Mouse (Mus musculus) hindbrain, embryonic 11.5 days (tissue): ENCODE measurements around the gene Kmt2b. TPM values are rescaled to one million over a fixed set of nuclear protein-coding genes. Genes with fewer than 3 reads are reported as not detected.

Experiments
- ATAC-seq: fragments of 200-750 bp; cut with Nextera tagmentation; 2 replicates; pipeline ENCODE4 v1.8.0; 2017; ENCODE audit warnings: mild to moderate bottlenecking, moderate TSS enrichment, moderate library complexity; ENCODE audit not compliant: low FRiP score
- DNase-seq: peaks from one replicate; pipeline ENCODE4 v3.0.0-alpha.2; 2015; ENCODE audit warnings: low spot score
- H3K27ac ChIP-seq: fragments of 300-500 bp; sonication (generic); 2 replicates; pipeline ENCODE4 v1.5.1; 2014; ENCODE audit warnings: mild to moderate bottlenecking, low read depth, low read length
- H3K27me3 ChIP-seq: fragments of 300-500 bp; sonication (generic); 2 replicates; pipeline ENCODE4 v1.6.1; 2014; ENCODE audit warnings: mild to moderate bottlenecking, low read length, moderate library complexity, mixed read lengths; ENCODE audit not compliant: control insufficient read depth, insufficient read depth
- H3K36me3 ChIP-seq: fragments of 300-500 bp; sonication (generic); 2 replicates; pipeline ENCODE4 v1.6.1; 2014; ENCODE audit warnings: mild to moderate bottlenecking, low read length, moderate library complexity, mixed read lengths; ENCODE audit not compliant: control insufficient read depth, insufficient read depth
- H3K4me1 ChIP-seq: fragments of 300-500 bp; sonication (generic); replicated peaks from 2 replicates; pipeline ENCODE4 v1.6.1; 2014; ENCODE audit warnings: low read length, mixed read lengths; ENCODE audit not compliant: control insufficient read depth, insufficient read depth
- H3K4me2 ChIP-seq: fragments of 300-500 bp; sonication (generic); replicated peaks from 2 replicates; pipeline ENCODE4 v1.6.1; 2014; ENCODE audit warnings: mild to moderate bottlenecking, low read depth, low read length
- H3K4me3 ChIP-seq: fragments of 300-500 bp; sonication (generic); 2 replicates; pipeline ENCODE4 v1.5.1; 2014; ENCODE audit warnings: low read depth, low read length
- H3K9ac ChIP-seq: fragments of 300-500 bp; sonication (generic); 2 replicates; pipeline ENCODE4 v1.6.1; 2014; ENCODE audit warnings: low read depth, low read length
- H3K9me3 ChIP-seq: fragments of 300-500 bp; sonication (generic); 2 replicates; pipeline ENCODE4 v1.6.1; 2016; ENCODE audit warnings: low read length; ENCODE audit not compliant: control insufficient read depth
- WGBS: fragments of 180-500 bp; shearing (Covaris S2); extraction: QIAGEN DNeasy Blood & Tissue Kit; methylation state at CpG from one replicate; pipeline ENCODE4 v1.1.7; 2014; 5-methylcytosine and 5-hydroxymethylcytosine counted together
- polyA plus RNA-seq: library from polyadenylated mRNA; unstranded; fragments of >200 nt; fragmentation: Nextera tagmentation; extraction: Ambion mirVana; gene quantifications from 2 replicates; pipeline ENCODE4 v1.2.1, GENCODE M21; 2014

Kmt2b gene
- polyA plus RNA-seq, 1 experiment from 2014 or later, result 13.2 TPM

DNA sequence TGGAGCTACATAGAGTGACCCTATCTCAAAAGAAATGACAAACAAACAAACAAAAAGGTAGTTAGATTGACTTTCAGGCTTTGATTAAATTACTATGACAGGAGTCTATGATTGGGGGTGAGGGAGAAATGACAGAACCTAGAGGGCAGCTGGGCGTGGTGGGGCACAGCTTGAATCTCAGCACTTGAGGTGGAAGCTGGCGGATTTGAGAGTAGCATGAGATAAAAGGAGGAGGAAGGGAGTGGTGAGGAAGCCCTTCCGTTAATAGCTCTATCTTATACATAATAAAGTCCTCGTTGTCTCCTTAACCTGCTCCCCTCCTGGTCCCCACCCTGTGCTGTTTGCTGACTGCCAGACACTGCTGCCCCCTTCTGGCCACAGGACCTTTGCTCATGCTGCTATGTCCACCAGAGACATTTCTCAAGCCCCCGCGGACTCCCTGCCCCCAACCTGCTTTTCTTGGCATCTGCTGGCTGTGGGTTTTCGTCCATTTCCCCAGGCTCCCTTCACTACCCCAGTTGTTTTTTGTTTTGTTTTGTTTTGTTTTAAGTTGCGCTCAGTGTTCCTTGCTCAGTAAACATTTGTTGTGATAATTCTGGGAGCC lies 19.3 kb upstream of the Kmt2b start:
- Histone ChIP-seq H3K9me3 (no peaks in the 10 kb centered on the region), H3K36me3 (no peaks in the 10 kb centered on the region), H3K4me1 (no peaks in the 10 kb centered on the region), H3K4me3 (no peak overlapping the region), H3K27ac (no peak overlapping the region), H3K4me2 (no peak overlapping the region), H3K9ac (no peak overlapping the region), H3K27me3 (no peaks in the 10 kb centered on the region)
- DNase-seq (peak; percentile 70), ATAC-seq (no peak)
- 26% methylated on average over 8 of the region's 8 CpGs for WGBS

DNA sequence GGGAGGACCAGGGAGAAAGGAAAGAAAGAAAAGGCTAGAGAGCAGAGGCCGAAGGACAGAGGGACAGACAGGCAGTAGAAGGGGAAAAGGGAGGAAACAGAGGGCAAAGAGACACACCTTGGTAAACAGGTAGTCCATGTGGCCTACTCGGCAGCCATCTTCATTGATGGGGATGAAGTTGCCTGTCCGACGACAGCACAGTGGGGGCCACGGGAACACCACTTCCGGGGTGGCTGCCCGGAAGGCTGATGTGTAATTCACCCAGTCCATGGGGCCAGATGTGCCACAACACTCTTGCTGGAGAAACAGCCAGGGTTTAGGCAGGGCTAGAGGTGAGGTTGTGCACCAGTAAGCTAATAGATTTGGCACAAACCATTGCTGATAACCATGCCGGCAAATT lies 16.4 kb upstream of the Kmt2b start:
- H3K36me3 ChIP-seq, result no peaks in the 10 kb centered on the region
- no peaks in the 10 kb centered on the region for H3K9me3 ChIP-seq
- no peak overlapping the region for H3K4me3 ChIP-seq
- ATAC-seq, result no peak
- no peaks in the 10 kb centered on the region for H3K27me3 ChIP-seq
- H3K27ac ChIP-seq, result no peak overlapping the region
- H3K4me2 ChIP-seq, result no peak overlapping the region
- no peak for DNase-seq
- no peak overlapping the region for H3K9ac ChIP-seq
- H3K4me1 ChIP-seq, result no peaks in the 10 kb centered on the region
- 83% methylated on average over 8 of the region's 8 CpGs for WGBS

DNA sequence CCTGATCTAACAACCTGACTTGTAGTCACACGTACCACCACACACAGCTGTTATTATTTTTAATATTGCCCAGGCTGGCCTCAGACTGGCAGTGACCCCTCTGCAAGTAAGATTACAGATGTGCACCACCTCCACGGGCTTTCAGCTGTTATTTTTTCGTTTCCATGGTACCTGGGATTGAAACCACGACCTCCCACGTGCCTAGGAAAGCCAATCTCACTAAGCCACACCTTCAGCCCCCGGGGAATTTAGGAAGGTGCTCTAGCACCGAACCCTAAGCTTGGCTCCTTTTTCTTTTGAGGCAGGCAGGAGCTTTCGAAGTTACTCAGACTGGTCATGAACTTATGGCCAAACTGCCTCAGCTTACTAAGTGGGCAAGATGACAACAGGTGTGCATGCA lies 15.9 kb upstream of the Kmt2b start:
- no peak for ATAC-seq
- no peaks in the 10 kb centered on the region for H3K9me3 ChIP-seq
- no peak for DNase-seq
- H3K27me3 ChIP-seq, result no peaks in the 10 kb centered on the region
- no peak overlapping the region for H3K27ac ChIP-seq
- no peak overlapping the region for H3K4me3 ChIP-seq
- no peaks in the 10 kb centered on the region for H3K36me3 ChIP-seq
- no peaks in the 10 kb centered on the region for H3K4me1 ChIP-seq
- H3K9ac ChIP-seq, result no peak overlapping the region
- WGBS, result 65% methylated on average over 8 of the region's 8 CpGs
- no peak overlapping the region for H3K4me2 ChIP-seq

DNA sequence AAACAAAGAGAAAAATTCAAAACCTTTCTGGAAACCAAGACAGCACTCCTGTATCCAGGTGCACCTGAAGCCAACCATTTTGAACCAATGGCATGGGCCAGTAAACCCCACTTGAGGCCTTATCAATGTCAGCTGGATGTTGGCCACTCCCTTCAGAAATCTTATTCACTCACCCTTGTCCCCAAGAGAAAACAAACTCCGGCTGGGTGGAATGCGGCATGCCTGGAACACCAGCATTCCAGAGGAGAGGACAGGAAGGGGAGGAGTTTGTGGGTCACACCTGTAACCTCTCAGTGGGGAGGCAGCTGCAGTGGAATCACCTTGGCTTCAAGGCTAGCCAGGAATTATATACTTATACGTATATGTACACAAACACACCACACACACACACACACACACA lies 14.1 kb upstream of the Kmt2b start:
- H3K9me3 ChIP-seq, result no peaks in the 10 kb centered on the region
- H3K36me3 ChIP-seq, result no peaks in the 10 kb centered on the region
- no peak overlapping the region for H3K9ac ChIP-seq
- H3K27ac ChIP-seq, result no peak overlapping the region
- no peak for DNase-seq
- WGBS, result 62% methylated on average over 3 of the region's 3 CpGs
- no peak overlapping the region for H3K4me2 ChIP-seq
- H3K4me3 ChIP-seq, result no peak overlapping the region
- ATAC-seq, result no peak
- no peaks in the 10 kb centered on the region for H3K4me1 ChIP-seq
- H3K27me3 ChIP-seq, result no peaks in the 10 kb centered on the region

DNA sequence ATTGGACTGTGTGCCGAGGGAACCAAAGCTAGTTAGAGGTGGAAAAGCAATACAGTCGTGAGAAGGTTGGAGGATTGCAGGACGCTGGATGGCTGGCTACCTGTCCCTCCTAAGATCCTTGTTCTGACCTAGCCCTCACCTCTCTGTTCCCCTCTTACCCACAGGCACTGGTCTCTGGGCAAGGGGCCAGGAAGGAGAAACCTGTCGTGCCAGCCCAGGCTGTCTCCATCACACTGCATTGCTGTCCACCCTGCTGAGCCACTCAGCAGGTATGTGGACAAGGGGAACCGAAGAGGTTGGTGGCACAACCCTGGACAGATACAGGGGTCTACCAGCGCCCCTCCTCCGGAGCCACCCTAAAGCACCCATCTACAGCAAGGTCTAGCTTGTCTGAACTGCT lies 12.1 kb upstream of the Kmt2b start:
- Histone ChIP-seq H3K4me1 (no peaks in the 10 kb centered on the region), H3K27me3 (no peaks in the 10 kb centered on the region), H3K9me3 (no peaks in the 10 kb centered on the region), H3K36me3 (no peaks in the 10 kb centered on the region), H3K27ac (no peak overlapping the region), H3K4me2 (no peak overlapping the region), H3K4me3 (no peak overlapping the region), H3K9ac (no peak overlapping the region)
- ATAC-seq, result no peak
- DNase-seq, result no peak
- WGBS, result 79% methylated on average over 7 of the region's 7 CpGs

DNA sequence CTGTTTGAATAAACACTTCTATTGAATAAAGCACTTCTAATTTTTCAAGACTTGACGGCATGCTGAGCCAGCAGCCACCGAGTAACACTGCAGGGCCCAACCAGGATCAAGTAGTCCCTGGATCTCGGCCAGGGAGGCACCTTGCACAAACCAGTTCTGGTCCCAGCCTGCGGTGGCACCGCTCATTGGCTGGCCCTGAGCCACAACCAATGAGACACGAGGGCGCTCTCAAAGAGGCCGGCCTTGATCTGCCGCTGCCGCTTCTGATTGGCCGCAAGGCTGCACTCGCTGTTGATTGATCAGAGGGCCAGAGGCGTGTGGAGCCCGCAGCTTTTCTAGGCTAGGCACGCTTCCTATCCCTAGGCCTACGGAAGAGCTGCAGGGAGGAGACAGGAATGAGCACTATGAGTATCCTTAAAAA lies 11.4 kb upstream of the Kmt2b start:
- H3K4me2 ChIP-seq, result peak overlapping the region; percentile 6
- H3K4me1 ChIP-seq, result no peaks in the 10 kb centered on the region
- H3K36me3 ChIP-seq, result no peaks in the 10 kb centered on the region
- H3K9me3 ChIP-seq, result no peaks in the 10 kb centered on the region
- no peak overlapping the region for H3K27ac ChIP-seq
- DNase-seq (peak; percentile 84), ATAC-seq (peak; percentile 99)
- no peaks in the 10 kb centered on the region for H3K27me3 ChIP-seq
- WGBS, result 4% methylated on average over 16 of the region's 16 CpGs
- no peak overlapping the region for H3K4me3 ChIP-seq
- H3K9ac ChIP-seq, result no peak overlapping the region

DNA sequence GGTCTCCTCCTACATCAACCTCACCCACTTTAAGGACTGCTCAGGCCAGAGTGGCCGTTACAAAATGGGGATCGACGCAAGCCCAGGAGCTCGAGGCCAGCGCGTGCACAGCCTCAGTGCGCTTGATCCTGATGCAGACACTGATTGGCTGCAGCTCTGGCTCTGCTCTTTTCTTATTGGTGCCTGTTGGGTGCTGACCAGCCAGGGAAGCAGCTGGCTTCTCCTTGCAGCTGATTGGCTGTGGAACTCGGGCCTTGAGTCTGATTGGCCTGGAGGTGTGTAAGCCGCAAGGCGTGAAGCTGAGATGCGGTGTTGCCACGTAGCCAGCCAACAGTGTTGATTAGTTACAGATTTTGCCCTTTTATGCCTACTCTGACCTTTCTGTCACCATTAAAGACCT lies 10.3 kb upstream of the Kmt2b start, which contains the start of gene Zbtb32:
TSS of gene Zbtb32 (minus strand) at position 124 of the 400 bp plus-strand sequence.
- no peak within 1 kb of the TSS for H3K27ac ChIP-seq
- 95% methylated on average over 12 of the region's 12 CpGs for WGBS
- no peak for ATAC-seq
- H3K36me3 ChIP-seq, result no peaks in the 10 kb centered on the region
- no peak within 1 kb of the TSS for H3K4me3 ChIP-seq
- no peaks in the 10 kb centered on the region for H3K4me1 ChIP-seq
- no peaks in the 10 kb centered on the region for H3K27me3 ChIP-seq
- H3K9me3 ChIP-seq, result no peaks in the 10 kb centered on the region
- H3K4me2 ChIP-seq, result peak within 1 kb of the TSS; percentile 6
- no peak for DNase-seq
- 0 out of 2 replicates have a peak within 1 kb of the TSS, but pooled peaks have one; percentile 1 for H3K9ac ChIP-seq

DNA sequence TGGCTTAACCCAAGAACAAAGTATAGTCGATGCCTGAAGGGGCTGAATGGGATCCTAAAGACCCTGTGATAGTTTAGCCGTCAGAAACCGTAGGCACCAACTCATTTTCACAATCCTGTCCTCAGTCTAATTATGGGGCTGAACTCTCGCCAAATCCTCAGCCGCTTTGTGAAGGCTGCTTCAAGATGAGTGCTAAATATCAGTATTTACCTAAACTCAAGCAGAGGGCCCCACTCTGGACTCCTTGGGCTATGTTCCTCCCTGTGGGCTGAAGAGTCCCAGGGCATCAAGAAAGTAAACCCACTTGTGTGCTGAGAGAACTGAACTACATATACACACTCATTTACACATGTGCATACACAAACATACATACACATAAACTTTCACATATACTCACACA lies 8.3 kb upstream of the Kmt2b start:
- no peak for DNase-seq
- Histone ChIP-seq H3K27me3 (no peaks in the 10 kb centered on the region), H3K36me3 (no peaks in the 10 kb centered on the region), H3K4me2 (no peak overlapping the region), H3K4me1 (no peaks in the 10 kb centered on the region), H3K27ac (no peak overlapping the region), H3K9ac (no peak overlapping the region), H3K9me3 (no peaks in the 10 kb centered on the region), H3K4me3 (no peak overlapping the region)
- 78% methylated on average over 5 of the region's 5 CpGs for WGBS
- ATAC-seq, result no peak

DNA sequence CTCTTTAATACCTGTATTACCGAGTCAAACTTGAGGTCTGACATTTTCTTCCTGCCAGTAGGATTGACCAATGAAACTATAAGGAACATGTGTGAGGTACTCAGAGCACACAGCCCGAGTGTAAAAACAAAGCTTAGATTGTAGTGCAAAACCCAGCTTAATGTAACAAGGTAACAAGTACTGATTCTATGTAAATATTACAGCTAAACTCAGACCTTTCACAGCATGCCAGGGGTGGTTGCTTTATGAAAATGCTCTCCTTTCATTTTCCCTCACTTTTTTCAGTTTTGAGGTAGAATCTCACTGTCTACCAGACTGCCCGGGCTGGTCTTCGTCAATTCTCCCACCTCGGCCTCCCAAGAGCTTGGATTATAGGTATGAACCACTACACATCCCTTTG lies 7.6 kb upstream of the Kmt2b start:
- no peaks in the 10 kb centered on the region for H3K27me3 ChIP-seq
- ATAC-seq, result no peak
- H3K4me3 ChIP-seq, result no peak overlapping the region
- DNase-seq, result no peak
- H3K27ac ChIP-seq, result no peak overlapping the region
- H3K9me3 ChIP-seq, result no peaks in the 10 kb centered on the region
- WGBS, result 84% methylated on average over 5 of the region's 5 CpGs
- no peaks in the 10 kb centered on the region for H3K4me1 ChIP-seq
- no peaks in the 10 kb centered on the region for H3K36me3 ChIP-seq
- no peak overlapping the region for H3K4me2 ChIP-seq
- no peak overlapping the region for H3K9ac ChIP-seq
